Mouse (Mus musculus) heart, postnatal 0 days (tissue): Measurements from ENCODE around the gene Sugp2. TPM values are rescaled to one million over a fixed set of nuclear protein-coding genes. Genes with fewer than 3 reads are reported as not detected.
A peak's percentile ranks its signal among the peaks of the same experiment; 100 is the strongest.
"Not testable (repeated sequence)": the region's sequence is repeated elsewhere in the genome, so short reads cannot be mapped to it uniquely, and the experiment has no call there.

Source experiments
- ATAC-seq: fragments of 200-750 bp; cut with Nextera tagmentation; 2 replicates; pipeline ENCODE4 v1.8.0; 2017; ENCODE audit warnings: low read depth, moderate number of reproducible peaks, moderate library complexity; ENCODE audit not compliant: insufficient read depth
- DNase-seq: peaks from one replicate; pipeline ENCODE4 v3.0.0-alpha.2; 2016; ENCODE audit warnings: low spot score
- H3K27ac ChIP-seq: fragments of 300-500 bp; sonication (generic); 2 replicates; pipeline ENCODE4 v1.5.1; 2014; ENCODE audit warnings: low read depth, mild to moderate bottlenecking
- H3K27me3 ChIP-seq: fragments of 300-500 bp; sonication (generic); 2 replicates; pipeline ENCODE4 v1.6.1; 2014; ENCODE audit warnings: low read length, mixed read lengths; ENCODE audit not compliant: control insufficient read depth, insufficient read depth
- H3K36me3 ChIP-seq: fragments of 300-500 bp; sonication (generic); replicated peaks from 2 replicates; pipeline ENCODE4 v1.6.1; 2014; ENCODE audit warnings: low read length, mixed read lengths; ENCODE audit not compliant: control insufficient read depth, insufficient read depth
- H3K4me1 ChIP-seq: fragments of 300-500 bp; sonication (generic); 2 replicates; pipeline ENCODE4 v1.6.1; 2014; ENCODE audit warnings: antibody characterized with exemption; ENCODE audit not compliant: control insufficient read depth, insufficient read depth
- H3K4me2 ChIP-seq: fragments of 300-500 bp; sonication (generic); 2 replicates; pipeline ENCODE4 v1.6.1; 2014; ENCODE audit warnings: low read depth, mild to moderate bottlenecking, low read length, moderate library complexity
- H3K4me3 ChIP-seq: fragments of 300-500 bp; sonication (generic); 2 replicates; pipeline ENCODE4 v1.5.1; 2014; ENCODE audit warnings: low read depth, low read length
- H3K9ac ChIP-seq: fragments of 300-500 bp; sonication (generic); replicated peaks from 2 replicates; pipeline ENCODE4 v1.6.1; 2014; ENCODE audit warnings: low read depth, low read length, mixed read lengths
- H3K9me3 ChIP-seq: fragments of 300-500 bp; sonication (generic); replicated peaks from 2 replicates; pipeline ENCODE4 v1.6.1; 2016; ENCODE audit warnings: low read length; ENCODE audit not compliant: control insufficient read depth
- CTCF ChIP-seq: IDR thresholded peaks from 2 replicates; pipeline ENCODE4 v1.5.1; 2016; ENCODE audit warnings: antibody characterized with exemption, control low read depth, low read depth
- EP300 ChIP-seq: IDR thresholded peaks from 2 replicates; pipeline ENCODE4 v1.6.1; 2016; ENCODE audit warnings: antibody characterized with exemption, low read depth
- WGBS: fragments of 180-500 bp; shearing (Covaris S2); extraction: QIAGEN DNeasy Blood & Tissue Kit; methylation state at CpG from one replicate; pipeline ENCODE4 v1.1.7; 2014; 5-methylcytosine and 5-hydroxymethylcytosine counted together
- polyA plus RNA-seq: library from polyadenylated mRNA; unstranded; fragments of >200 nt; fragmentation: Nextera tagmentation; extraction: Ambion mirVana; gene quantifications from 2 replicates; pipeline ENCODE4 v1.2.1, GENCODE M21; 2015
- total RNA-seq: library from RNA; depleted of rRNA; stranded (reverse); fragments of >200 nt; gene quantifications from 2 replicates; pipeline ENCODE4 v1.2.3, GENCODE M21; 2014; ENCODE audit warnings: low replicate concordance

Sugp2 gene
- total and polyA plus RNA-seq, 2 experiments from 2014 or later = 15.5 to 48.7 TPM

DNA sequence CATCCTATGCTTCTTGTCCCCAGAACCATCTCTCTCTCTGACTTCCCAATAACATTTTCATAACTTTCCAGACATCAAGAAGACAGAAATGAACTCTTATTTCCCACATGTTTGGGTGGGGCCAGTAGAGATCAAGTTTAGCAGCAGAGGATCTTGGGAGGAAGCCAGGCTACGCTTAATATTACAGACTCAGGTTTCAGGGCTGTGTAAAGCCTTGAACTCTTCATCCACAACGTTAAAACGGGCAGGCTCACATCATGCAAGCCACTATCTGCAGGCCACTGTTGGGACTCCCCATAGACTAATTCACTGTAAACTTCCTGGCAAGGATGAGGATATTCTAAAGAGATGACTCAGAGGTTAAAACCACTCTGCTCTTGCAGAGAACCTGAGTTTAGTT lies 19.6 kb upstream of the Sugp2 start:
- no peaks in the 10 kb centered on the region for H3K36me3 ChIP-seq
- H3K4me3 ChIP-seq = no peak overlapping the region
- DNase-seq = no peak
- TF ChIP-seq EP300 (no peak), CTCF (no peak)
- H3K27me3 ChIP-seq = no peaks in the 10 kb centered on the region
- ATAC-seq = no peak
- H3K9ac ChIP-seq = no peak overlapping the region
- H3K4me1 ChIP-seq = peaks cover 29% of the 10 kb centered on the region; the same call in 1 of the 2 replicates
- H3K27ac ChIP-seq = no peak overlapping the region
- no peaks in the 10 kb centered on the region for H3K9me3 ChIP-seq
- H3K4me2 ChIP-seq = no peak overlapping the region
- WGBS = 56% methylated on average over 3 of the region's 3 CpGs

DNA sequence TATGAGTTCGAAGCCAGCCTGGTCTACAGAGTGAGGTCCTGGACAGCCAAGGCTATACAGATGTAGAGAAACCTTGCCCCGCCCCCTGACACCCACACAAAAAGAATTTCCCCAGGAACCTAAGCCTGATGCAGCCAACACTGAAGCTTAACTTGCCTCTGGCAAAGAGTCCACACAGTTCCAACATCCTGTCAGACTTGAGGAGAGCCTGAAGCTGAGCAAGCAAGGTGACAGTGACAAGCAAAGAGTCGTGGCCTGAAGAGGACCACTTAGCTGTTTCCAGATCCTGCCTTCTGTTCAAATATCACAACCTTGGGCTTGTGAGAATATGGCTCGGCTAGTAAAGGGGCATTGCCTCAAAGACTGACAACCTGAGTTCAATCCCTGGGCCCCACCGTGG lies 18.9 kb upstream of the Sugp2 start:
- H3K4me2 ChIP-seq = no peak overlapping the region
- H3K36me3 ChIP-seq = no peaks in the 10 kb centered on the region
- H3K4me3 ChIP-seq = no peak overlapping the region
- 54% methylated on average over 5 of the region's 5 CpGs for WGBS
- peaks cover 29% of the 10 kb centered on the region; the same call in 1 of the 2 replicates for H3K4me1 ChIP-seq
- H3K9me3 ChIP-seq = no peaks in the 10 kb centered on the region
- no peak for ATAC-seq
- H3K27me3 ChIP-seq = no peaks in the 10 kb centered on the region
- no peak overlapping the region; the same call in 1 of the 2 replicates for H3K27ac ChIP-seq
- no peak for TF ChIP-seq EP300
- TF ChIP-seq CTCF = no peak
- DNase-seq = no peak
- H3K9ac ChIP-seq = no peak overlapping the region

DNA sequence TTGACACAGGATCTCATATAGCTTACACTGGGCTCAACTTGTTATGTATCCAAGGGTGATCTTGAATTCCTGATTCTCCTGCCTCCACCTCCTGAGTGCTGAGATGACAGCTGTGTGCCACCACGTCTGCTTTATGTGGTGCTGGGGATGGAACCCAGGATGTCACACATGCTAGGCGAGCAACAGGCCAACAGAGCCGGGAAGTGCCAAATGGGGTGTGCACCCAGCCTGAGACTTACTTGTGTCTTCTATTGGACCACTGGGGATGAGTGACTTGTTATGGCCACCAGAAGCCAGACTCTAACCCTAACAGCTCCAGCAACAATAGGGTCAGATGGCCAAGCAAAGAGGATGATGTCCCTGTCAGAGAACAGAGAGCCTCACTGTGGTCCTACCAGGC lies 17.9 kb upstream of the Sugp2 start:
- peaks cover 28% of the 10 kb centered on the region for H3K4me1 ChIP-seq
- not testable (repeated sequence) for H3K4me2 ChIP-seq, H3K27ac ChIP-seq, DNase-seq, ATAC-seq, H3K4me3 ChIP-seq, H3K9me3 ChIP-seq, H3K36me3 ChIP-seq, H3K9ac ChIP-seq, H3K27me3 ChIP-seq
- WGBS = 76% methylated on average over 3 of the region's 3 CpGs

DNA sequence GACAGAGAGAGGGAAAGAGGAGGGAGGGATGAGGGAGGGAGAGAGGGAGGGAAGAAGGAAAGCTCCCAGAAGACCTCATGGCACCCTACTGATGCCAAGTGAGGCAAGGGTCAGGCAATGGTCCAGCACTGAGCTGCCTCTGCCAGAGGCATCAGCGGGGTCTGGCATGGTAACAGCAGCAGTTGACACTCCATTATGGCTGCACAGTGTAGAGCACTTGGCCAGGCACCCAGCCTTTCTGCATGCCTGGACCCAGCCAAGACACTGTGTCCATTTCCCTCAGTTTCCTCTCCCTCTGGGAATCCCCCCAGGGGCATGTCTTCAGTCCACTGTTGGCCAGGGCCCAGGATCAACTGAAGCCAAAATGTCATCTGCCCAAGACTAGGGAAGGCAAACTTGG lies 17.5 kb upstream of the Sugp2 start:
- Histone ChIP-seq H3K36me3 (0 out of 2 replicates have a peak, but pooled peaks cover 1% of the 10 kb centered on the region), H3K27me3 (no peaks in the 10 kb centered on the region), H3K9ac (no peak overlapping the region), H3K4me1 (peaks cover 24% of the 10 kb centered on the region), H3K9me3 (no peaks in the 10 kb centered on the region), H3K4me3 (no peak overlapping the region), H3K4me2 (no peak overlapping the region), H3K27ac (peak overlapping the region; percentile 87)
- WGBS = 33% methylated on average over 1 of the region's 1 CpGs
- DNase-seq (peak; percentile 85), ATAC-seq (peak; percentile 18)
- TF ChIP-seq CTCF (no peak), EP300 (peak; percentile 89)

DNA sequence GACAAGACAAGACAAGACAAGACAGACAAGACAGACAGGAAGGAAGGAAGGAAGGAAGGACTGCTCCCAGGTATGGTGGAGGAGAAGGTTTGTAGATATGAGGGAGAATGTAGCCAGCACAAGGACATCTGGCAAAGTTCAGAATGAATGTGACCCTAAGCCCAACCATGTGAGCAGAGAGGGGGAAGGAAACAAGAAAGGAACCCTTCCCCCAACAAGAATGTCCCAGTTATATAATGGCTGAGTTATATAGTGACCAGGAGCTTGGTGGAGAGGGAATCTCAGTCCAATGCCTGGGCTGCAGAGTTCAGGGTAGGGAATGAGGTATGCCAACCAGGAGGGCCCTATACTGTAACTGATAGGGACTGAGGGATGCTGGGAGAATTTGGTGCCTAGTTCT lies 16.6 kb upstream of the Sugp2 start:
- H3K36me3 ChIP-seq = 0 out of 2 replicates have a peak, but pooled peaks cover 10% of the 10 kb centered on the region
- no peaks in the 10 kb centered on the region for H3K9me3 ChIP-seq
- ATAC-seq (no peak), DNase-seq (no peak)
- TF ChIP-seq EP300 = no peak
- TF ChIP-seq CTCF = no peak
- no peaks in the 10 kb centered on the region for H3K27me3 ChIP-seq
- no peak overlapping the region for H3K4me3 ChIP-seq
- H3K4me1 ChIP-seq = peaks cover 21% of the 10 kb centered on the region
- H3K9ac ChIP-seq = no peak overlapping the region
- H3K27ac ChIP-seq = peak overlapping the region; percentile 87
- H3K4me2 ChIP-seq = no peak overlapping the region

DNA sequence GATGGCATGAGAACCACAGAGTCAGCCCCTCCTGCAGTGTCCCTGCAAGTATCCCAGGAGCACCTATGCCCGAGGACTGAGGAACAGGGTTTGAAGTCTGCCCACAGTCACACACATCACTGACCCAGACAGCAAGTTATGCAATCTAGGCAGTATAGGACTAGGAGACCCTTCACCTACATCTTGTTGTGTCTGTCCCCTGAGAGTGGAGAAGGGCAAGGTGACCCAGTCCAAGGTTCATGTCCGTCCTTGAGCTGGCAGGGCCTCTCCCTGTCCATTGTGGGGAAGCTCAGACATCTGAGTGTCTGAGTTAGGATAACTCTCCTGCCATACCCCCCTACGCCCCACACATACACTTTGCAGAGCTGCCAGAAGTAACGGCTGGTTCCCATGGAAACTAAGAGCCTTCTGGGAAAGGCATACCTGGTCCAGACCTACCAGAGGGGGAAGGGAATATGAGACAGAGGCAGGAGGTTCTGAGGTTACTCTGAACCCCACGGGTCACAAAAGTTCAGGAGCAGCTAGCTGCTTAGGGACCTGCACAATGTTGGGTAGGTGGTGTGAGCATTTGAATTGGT lies 14.8 kb upstream of the Sugp2 start:
- no peak overlapping the region for H3K9ac ChIP-seq
- H3K4me3 ChIP-seq = no peak overlapping the region
- H3K27me3 ChIP-seq = no peaks in the 10 kb centered on the region
- no peaks in the 10 kb centered on the region for H3K9me3 ChIP-seq
- peaks cover 21% of the 10 kb centered on the region for H3K4me1 ChIP-seq
- no peak for DNase-seq
- 57% methylated on average over 5 of the region's 5 CpGs for WGBS
- no peak overlapping the region for H3K4me2 ChIP-seq
- peaks cover 20% of the 10 kb centered on the region for H3K36me3 ChIP-seq
- no peak for ATAC-seq
- H3K27ac ChIP-seq = no peak overlapping the region
- TF ChIP-seq EP300 (no peak), CTCF (no peak)
